Mouse (Mus musculus): ENCODE measurements around the gene Catsperg1. TPM values are rescaled to one million over a fixed set of nuclear protein-coding genes. Genes with fewer than 3 reads are reported as not detected.
"Not testable (repeated sequence)": the region's sequence is repeated elsewhere in the genome, so short reads cannot be mapped to it uniquely, and the experiment has no call there.

Gene Catsperg1
- total and polyA plus RNA-seq, 3 experiments: 0.52 to 1.2 (median 0.73) TPM

DNA sequence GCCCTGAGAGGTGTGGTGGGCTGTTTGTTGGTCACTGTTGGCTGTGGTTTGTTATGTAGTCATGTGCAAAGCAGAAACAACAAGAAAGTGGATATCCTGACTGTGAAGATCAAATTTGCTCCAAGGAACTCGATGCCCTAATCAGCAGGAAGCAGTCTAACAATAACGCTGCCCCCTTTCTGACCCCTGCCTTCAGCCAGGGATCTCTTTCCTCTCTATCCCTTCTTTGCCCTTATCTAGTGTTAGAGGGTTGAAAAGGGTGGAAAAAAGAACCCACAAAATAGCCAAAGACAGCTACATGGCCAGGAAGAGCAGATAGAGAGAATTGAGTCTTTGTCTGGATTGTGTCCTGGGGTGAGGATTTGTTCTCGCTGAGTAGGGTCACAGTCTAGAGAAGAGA is 16.7 kb upstream of the Catsperg1 start:
- no peak for DNase-seq

DNA sequence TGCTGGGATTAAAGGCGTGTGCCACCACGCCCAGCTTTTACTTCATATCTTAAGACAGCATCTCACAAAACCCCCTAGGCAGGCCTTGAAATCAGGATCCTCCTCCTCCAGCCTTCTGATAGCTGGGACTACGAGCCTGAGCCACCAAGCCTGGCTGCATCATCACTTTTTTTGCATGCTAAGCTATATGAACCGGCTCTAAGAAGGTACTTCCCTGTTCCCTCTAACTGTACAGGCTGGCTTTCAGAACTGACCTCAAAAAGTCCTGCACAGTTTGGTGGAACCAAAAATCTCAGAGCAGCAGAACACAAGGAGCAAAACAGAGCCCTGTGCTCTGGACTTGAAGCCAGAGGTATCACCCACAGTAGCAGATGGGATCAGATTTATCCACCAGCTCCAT is 14.4 kb upstream of the Catsperg1 start:
- no peak for DNase-seq

DNA sequence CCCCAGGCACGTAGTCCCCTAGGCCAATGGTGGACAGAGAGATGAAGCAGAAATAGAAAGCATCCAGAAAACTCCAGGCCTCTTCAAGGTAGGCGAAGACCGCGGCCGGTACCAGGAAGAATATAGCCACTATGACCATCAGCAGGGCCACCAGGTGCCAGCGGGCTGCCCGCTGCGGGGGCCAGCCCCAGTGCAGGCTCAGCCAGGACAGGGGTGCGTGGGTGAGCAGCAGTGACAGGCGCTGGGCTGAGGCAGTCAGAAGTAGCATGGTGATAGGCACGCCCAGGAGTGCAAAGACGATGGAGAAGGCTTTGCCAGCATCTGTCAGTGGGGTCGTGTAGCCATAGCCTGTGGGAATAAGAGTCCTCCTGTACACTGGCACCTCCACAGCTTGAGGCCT is 11.7 kb upstream of the Catsperg1 start:
- no peak for DNase-seq

DNA sequence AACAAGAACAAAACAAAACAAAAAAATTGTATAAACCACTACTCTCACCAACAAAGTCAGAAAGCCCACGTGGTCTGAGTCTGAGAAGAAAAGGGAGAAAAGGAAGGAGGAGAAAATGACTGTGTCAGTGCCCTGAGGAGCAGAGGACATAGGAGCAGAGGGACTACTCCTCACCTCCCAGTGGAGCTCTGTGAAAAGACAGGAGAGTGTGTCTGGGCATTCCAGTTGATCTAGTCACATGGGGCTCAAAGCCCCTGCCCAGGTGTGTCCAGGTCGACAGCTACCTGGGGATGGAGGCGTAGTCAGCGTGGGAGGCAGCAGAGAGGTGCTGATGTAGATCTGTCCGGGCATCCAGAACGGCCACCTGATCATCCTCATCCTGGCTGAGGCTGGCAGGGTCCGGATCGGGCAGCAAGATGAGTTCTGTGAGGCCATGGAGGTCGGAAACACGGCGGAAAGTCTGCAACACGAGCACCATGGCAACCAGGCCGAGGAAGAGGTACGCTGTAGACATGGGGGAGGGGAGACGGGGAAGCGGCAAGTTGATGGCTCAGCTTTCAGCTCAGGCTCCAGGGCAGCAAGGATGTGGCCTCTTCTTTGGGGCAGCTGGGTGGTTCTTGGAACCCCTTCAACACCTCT is 11.0 kb upstream of the Catsperg1 start:
- DNase-seq: no peak

DNA sequence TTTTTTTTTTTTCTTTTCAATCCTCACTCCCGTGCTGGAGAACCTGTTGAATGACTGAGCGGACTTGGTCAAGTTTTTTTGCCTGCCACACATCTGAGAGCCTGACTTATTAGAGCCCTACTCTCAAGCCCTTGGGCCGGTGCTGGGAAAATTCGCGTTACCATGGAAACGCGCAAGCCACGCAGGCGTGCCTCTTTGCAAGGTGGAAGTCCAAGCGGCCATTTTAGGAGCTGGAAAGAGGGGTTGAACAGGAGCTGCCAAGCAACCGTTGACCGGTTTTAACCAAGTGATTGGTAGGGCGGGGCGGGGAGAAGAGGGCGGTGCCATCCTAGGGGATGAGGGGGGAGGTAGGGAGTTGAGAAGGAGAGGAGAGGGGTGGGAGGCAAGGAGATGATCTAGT is 1.0 kb upstream of the Catsperg1 start:
- no peak for DNase-seq

DNA sequence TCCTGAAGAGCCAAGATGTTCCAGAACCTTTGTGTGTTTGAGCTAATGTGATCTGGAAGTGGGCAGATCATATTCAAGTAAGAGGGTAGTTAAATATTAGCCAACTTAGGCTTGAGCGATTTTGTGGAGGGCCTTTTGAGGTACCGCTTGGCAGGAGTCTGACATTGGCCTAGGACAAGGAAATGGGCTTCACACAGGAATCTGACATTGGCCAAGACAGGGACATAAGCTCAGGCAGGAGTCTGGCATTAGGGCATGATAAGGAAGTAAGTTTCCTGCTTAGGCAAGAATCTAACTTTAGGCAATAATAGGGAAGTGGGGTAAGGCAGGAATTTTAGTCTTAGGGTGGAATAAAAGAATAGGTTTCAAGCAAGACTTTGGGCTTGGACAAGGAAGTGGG is 401 bp upstream of the Catsperg1 start:
- no peak for DNase-seq

DNA sequence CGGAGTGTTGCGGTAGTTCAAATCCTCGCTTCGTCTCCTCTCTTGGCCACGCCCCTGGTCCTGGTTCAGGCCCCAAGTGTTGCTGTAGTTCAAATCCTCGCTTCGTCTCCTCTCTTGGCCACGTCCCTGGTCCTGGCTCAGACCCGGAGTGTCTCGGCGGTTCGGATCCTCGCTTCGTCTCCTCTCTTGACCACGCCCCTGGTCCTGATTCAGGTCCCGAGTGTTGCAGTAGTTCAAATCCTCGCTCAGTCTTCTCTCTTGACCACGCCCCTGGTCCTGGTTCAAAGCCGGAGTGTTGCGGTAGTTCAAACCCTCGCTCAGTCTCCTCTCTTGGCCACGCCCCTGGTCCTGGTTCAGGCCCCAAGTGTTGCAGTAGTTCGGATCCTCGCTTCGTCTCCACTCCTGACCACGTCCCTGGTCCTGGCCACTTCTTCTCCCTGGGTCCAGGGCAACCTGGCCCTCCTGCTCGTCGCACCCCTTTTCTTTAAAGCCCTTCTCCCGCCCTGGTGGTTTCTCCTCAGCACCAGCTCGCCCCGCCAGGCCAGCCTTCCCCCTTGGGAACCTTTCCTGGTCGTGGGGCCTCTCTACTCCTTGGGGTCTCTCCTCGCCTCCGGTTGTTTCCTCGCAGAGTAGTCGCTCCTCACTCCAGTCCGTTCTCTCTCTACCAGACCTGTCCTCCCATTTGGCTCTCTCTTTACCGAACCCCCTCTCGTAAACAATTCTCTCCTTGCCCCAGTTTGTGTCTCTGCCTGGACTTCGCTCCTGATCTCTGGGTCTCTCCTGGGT is 867 bp downstream of the Catsperg1 start:
- DNase-seq: not testable (repeated sequence)

DNA sequence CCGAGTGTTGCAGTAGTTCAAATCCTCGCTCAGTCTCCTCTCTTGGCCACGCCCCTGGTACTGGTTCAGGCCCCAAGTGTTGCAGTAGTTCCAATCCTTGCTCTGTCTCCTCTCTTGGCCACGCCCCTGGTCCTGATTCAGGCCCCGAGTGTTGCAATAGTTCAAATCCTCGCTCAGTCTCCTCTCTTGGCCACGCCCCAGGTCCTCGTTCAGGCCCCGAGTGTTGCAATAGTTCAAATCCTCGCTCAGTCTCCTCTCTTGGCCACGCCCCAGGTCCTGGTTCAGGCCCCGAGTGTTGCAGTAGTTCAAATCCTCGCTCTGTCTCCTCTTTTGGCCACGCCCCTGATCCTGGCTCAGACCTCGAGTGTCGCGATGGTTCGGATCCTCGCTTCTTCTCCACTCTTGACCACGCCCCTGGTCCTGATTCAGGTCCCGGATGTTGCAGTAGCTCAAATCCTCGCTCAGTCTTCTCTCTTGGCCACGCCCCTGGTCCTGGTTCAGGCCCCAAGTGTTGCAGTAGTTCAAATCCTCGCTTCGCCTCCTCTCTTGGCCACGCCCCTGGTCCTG is 1.6 kb downstream of the Catsperg1 start:
- DNase-seq: no peak

DNA sequence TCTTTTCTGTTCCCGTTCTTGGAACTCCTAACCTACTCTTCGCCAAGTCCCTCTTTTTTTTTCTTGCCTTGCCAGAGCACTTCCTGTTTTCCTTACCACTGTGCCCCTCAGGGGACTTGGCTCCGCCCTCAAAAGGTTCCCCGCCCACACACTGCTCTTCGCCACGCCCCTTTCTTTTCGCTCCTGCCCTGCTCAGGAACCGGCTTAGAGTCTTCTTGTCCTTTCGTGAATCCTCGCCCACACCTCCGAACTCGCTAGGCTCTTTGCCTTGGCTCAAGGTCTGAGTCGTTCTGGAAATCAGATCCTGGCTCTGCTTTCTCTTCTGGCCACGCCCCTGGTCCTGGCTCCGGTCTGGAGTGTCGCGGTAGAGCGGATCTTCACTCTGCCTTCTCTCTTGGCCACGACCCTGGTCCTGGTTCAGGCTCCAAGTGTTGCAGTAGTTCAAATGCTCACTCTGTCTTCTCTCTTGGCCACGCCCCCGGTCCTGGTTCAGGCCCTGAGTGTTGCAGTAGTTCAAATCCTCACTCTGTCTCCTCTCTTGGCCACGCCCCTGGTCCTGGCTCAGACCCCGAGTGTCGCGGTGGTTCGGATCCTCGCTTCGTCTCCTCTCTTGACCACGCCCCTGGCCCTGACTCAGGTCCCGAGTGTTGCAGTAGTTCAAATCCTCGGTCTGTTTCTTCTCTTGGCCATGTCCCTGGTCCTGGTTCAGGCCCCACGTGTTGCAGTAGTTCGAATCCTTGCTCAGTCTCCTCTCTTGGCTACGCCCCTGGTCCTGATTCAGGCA is 2.2 kb downstream of the Catsperg1 start:
- DNase-seq: peak; percentile 89

DNA sequence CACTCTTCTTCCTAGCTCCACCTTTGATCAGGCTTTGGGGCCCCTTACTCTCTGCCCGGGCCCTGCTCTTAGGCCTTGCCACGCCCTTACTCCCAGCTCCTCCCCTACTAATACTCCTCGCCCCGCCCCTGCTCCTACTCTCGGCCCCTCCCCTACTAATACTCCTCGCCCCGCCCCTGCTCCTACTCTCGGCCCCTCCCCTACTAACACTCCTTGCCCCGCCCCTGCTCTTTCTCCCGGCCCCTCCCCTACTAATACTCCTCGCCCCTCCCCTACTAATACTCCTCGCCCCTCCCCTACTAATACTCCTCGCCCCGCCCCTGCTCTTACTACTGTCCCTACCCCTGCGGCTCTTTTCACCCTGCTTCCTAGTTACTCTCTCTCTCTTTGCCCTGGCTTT is 2.8 kb downstream of the Catsperg1 start:
- DNase-seq: not testable (repeated sequence)

DNA sequence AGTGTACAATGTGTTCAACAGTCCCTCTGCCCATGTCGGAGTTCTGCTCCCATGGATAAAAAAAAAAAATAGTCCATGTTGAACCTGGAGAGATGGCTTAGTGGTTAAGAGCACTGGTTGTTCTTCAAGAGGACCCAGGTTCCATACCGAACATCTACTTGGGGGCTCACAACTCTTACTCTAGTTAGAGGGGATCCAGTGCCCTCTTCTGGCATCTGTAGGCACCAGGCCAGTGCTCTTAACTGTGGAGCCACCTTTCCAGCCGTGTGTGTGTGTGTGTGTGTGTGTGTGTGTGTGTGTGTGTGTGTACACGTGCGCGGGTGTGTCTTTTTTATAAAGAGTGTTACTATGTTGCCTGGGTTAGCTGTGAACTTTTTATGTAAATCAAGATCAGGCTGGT is 11.3 kb downstream of the Catsperg1 start:
- DNase-seq: no peak

DNA sequence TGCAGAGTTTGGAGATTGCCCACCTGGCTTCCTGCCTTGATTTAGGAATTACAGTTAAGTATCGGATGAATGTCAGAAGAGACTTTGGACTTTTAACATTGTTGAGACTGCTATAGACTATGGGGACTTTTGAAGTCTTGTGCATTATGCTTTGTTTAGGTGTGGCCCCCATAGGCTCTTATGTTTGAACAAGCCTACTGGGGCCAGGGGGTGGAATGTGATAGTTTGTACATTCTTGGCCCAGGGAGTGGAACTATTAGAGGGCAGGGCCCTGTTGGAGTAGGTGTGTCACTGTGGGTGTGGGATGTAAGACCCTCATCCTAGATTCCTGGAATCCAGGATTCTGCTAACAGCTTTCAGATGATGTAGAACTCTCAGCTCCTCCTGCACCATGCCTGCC is 19.6 kb downstream of the Catsperg1 start:
- not testable (repeated sequence) for DNase-seq

DNA sequence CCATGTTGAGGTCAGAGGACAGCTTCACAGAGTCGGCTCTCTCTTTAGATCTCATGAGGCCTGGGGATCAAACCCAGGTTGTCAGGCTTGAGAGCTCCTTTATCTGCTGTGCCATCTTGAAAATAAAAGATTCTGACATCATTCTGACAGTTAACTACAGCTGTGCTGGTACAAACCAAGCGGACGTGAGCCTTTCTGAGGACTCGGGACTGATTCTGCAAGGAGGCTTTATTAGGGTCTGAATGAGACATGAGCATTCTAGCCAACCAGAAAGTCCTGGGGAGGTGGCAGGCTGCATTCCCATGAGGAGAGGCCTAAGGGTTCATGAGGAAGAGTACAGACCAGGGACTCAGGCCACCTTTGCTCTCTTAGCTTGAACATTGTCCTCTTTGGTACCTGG is 32.5 kb downstream of the Catsperg1 start:
- DNase-seq: not testable (repeated sequence)

DNA sequence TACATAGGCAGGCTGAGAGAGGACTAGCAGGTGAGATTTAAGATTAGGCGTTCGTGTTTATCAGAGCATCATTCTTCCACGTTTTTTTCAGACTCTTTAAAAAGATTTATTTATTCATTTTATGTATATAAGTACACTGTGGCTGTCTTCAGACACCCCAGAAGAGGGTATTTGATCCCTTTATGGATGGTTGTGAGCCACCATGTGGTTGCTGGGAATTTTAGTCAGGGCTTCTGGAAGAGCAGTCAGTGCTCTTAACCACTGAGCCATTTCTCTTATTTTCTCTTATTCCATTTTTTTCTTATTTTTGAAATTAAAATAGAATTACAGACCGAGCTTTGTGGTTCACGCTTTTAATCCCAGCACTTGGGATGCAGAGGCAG is 33.0 kb downstream of the Catsperg1 start:
- DNase-seq: no peak

DNA sequence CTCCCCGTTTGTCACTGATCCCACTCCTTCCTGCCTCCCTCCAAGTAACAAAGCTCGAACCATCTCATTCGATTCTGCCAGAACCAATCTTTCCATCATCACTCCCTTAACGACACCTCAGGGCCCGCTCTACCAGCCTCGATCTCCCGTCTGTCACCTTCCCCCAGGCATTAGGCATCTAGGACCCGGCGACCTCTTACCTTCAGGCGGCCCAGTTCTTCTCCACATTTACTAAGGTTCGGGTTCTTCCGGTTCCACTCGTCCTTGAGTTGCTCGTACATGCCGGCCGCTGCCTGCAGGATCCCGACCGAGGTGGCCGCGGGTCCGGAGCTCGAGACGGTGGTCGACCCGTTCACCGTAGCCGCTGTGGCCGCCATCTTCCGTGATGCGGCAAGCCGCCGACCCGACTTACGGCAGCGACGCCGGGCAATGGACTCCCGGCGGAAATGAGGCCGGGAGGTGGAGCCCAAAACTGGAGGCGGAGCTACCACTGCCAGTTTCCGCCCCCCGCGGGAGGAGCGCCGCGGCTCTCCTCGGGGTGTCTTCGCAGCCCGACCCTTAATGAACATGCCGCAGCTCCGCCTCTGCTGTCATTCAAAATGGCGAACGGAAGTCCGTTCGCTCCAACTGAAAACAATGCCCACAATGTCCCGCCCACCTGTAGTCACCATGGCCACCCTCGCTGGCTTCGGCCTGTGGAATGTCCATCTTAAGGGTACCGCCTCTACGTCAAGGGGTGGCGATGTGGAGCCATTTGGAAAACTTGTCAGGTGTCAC is 33.6 kb downstream of the Catsperg1 start, which contains the start of gene Psmd8:
Psmd8 (minus strand) TSS at position 625 of the 777 bp plus-strand sequence.
- peak; percentile 98 for DNase-seq

DNA sequence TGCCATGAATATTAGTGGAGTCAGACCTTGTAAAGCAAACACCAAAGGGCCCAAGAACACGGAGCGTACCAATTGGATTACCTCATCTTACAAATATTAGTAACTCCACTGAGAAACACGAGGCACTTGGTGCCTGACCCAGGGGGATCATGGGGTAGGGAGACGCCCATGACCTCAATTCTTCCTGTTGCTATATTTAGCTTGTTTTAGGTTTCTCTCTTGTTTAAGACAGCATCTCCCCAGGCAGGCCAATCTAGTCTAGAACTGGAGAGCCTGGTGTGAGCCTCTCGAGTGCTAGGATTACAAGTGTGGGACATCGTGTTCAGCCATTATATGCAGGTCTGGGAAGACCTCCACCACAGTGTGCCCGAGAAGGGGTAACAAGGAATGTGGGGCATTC is 34.5 kb downstream of the Catsperg1 start:
- DNase-seq: no peak

DNA sequence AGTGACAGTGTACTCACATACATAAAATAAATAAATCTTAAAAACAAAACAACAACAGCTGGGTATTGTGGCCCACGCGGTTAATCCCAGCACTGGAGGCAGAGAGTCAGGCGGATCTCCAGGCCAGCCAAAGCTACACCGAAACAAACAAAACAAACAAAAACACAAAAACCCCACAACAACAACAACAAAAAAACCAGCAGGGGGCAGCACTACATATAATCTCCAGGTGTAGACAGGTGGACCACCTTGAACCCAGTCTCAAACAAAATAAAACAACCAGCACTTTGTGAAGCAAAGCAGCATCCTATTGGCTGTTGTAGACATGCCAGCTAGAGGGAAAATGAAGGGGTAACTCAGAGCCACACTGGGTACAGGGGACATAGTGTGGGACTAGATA is 35.7 kb downstream of the Catsperg1 start:
- no peak for DNase-seq

DNA sequence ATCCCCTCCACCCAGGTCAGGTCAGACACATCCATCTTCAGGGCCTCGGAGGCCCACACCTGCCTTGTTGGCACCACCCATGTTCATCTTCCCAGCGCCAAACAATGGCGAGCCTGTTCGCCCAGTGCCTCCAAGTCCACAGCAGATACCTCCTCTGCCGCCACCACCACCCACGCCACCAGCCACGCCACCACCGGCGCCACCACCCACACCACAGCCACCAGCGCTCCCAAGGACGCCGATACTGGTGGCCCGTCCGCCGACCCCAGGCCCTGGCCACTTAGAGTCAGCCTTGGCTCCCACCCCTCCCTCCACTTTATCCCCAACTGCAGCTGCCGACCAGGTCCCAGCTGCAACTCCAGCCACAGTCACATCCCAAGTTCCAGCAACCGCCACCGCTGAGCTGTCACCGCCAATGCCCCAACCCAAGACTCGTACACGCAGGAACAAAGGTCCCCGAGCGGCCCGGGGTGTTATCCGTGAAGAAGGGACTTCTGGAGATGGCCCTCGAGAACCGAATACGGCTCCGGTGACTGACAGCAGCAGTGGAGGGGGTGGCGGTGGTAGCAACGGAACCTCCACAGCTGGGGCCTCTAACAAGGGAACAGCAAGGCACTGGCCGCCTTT is 41.3 kb downstream of the Catsperg1 start:
- no peak for DNase-seq

DNA sequence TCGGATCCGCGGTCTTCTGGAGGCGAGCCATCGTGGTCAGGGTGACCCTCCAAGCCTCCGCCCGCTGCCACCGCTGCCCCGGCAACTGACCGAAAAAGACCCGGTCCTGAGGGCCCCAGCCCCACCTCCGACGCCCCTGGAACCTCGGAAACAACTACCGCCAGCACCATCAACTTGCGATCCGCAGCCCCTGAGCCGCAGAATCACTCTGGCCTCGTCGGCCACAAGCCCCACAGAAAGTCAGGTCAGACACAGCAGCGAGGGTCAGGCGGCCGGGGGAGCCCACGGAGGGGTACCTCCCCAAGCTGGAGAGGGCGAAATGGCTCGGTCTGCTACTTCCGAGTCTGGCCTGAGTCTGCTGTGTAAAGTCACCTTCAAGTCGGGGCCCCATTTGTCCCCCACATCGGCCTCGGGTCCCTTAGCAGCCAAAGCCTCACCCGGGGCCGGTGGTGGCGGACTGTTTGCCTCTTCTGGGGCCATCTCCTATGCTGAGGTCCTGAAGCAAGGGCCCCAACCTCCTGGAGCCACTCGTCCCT is 42.2 kb downstream of the Catsperg1 start:
- DNase-seq: no peak

DNA sequence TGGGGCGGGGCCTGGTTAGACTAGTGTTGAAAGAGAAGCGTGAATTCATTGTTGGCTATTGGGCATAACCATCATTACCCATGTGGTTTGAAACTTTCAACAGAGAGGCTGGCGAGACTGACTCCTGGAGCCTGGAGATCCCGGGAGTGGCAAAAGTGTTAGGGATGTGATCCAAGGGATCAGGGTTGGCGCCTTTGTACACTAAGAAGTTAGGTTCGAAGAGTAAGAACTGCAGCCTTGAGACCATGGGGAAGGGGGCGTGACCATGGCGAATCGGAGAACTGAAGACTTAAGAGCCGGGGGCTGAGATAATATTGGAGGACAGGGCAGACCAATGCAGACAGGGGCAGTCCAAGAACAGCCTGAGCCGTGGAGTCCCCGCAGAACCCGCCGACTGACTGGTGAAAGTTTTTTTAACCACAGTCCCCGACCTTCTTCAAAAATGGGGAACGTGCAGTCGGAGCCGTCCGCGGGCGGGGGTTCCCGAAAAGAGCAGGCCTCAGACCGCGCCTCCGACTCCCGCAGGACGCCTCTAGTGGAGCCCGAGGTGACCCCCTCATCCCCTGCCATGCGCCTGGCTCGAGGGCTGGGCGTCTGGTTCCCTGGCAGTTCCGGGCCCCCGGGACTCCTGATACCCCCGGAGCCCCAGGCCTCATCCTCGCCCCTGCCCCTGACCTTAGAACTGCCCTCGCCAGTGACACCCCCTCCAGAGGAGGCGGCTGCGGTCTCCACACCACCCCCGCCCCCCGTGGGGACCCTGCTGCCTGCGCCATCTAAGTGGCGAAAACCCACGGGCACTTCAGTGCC is 42.9 kb downstream of the Catsperg1 start:
- peak; percentile 17 for DNase-seq
